Mouse (Mus musculus) spleen, adult 2 months (tissue): Measurements from ENCODE around the gene Kctd11. TPM values are rescaled to one million over a fixed set of nuclear protein-coding genes. Genes with fewer than 3 reads are reported as not detected.

Source experiments
- DNase-seq, 2 experiments: peaks; one replicate each; pipeline versions ENCODE4 v3.0.0 to v3.0.0-alpha.2; 2012 to 2021; ENCODE audit warnings: low spot score in 2 of 2, low read depth in 1 of 2
- H3K27ac ChIP-seq: fragments of 200-500 bp; 2 replicates; pipeline ENCODE4 v1.5.1; 2012; ENCODE audit warnings: low read length, inconsistent platforms; ENCODE audit not compliant: insufficient read depth
- H3K27me3 ChIP-seq: fragments of 200-500 bp; 2 replicates; pipeline ENCODE4 v1.6.1; 2012; ENCODE audit warnings: mild to moderate bottlenecking, moderate library complexity, low read length, inconsistent platforms; ENCODE audit not compliant: control insufficient read depth, insufficient read depth
- H3K36me3 ChIP-seq: fragments of 200-500 bp; 2 replicates; pipeline ENCODE4 v1.6.1; 2012; ENCODE audit warnings: mild to moderate bottlenecking, low read length, inconsistent platforms; ENCODE audit not compliant: control insufficient read depth, insufficient read depth
- H3K4me1 ChIP-seq: fragments of 200-500 bp; 2 replicates; pipeline ENCODE4 v1.6.1; 2011; ENCODE audit warnings: inconsistent platforms; ENCODE audit not compliant: control insufficient read depth, insufficient read depth, insufficient read length
- H3K4me3 ChIP-seq: fragments of 200-500 bp; 2 replicates; pipeline ENCODE4 v1.5.1; 2011; ENCODE audit warnings: mild to moderate bottlenecking, inconsistent platforms; ENCODE audit not compliant: insufficient read depth, insufficient read length; ENCODE audit errors: extremely low read depth
- CTCF ChIP-seq: fragments of 200-500 bp; IDR thresholded peaks from 2 replicates; pipeline ENCODE4 v1.5.1; 2011; ENCODE audit warnings: mild to moderate bottlenecking, inconsistent platforms; ENCODE audit not compliant: insufficient read depth, insufficient read length, insufficient replicate concordance; ENCODE audit errors: extremely low read depth
- POLR2A ChIP-seq: fragments of 200-500 bp; IDR thresholded peaks from 2 replicates; pipeline ENCODE4 v1.6.1; 2011; ENCODE audit warnings: low read depth, low read length, inconsistent platforms
- WGBS: fragments of 180-500 bp; shearing (Covaris S2); methylation state at CpG from one replicate; pipeline ENCODE4 v1.1.7; 2018; 5-methylcytosine and 5-hydroxymethylcytosine counted together
- polyA plus RNA-seq: library from polyadenylated mRNA; depleted of rRNA; stranded (reverse); fragments of >200 nt; gene quantifications from 2 replicates; pipeline ENCODE4 v1.2.3, GENCODE M21; 2012

The Kctd11 gene
- polyA plus RNA-seq, 1 experiment = 3.6 TPM

- peaks cover 11% of the 10 kb centered on the region for H3K4me1 ChIP-seq
- no peak overlapping the region for H3K4me3 ChIP-seq
- peak overlapping the region; percentile 15; the same call in 1 of the 2 replicates for H3K27ac ChIP-seq
- WGBS = 67% methylated on average over 5 of the region's 5 CpGs
- no peak for DNase-seq
- H3K27me3 ChIP-seq = no peaks in the 10 kb centered on the region
- TF ChIP-seq POLR2A = no peak
- TF ChIP-seq CTCF = no peak
- peaks cover 38% of the 10 kb centered on the region for H3K36me3 ChIP-seq
Measured at GRCm38 (mm10) chr11:69915667-69916627, 34.7 kb upstream of the Kctd11 start.

- H3K4me3 ChIP-seq = peak overlapping the region; percentile 78; the same call in 1 of the 2 replicates
- DNase-seq = no peak
- H3K36me3 ChIP-seq = peaks cover 40% of the 10 kb centered on the region
- H3K27me3 ChIP-seq = no peaks in the 10 kb centered on the region
- no peak overlapping the region for H3K27ac ChIP-seq
- peaks cover 11% of the 10 kb centered on the region for H3K4me1 ChIP-seq
- no peak for TF ChIP-seq CTCF
- TF ChIP-seq POLR2A = no peak
- WGBS = 40% methylated on average over 9 of the region's 9 CpGs
Measured at GRCm38 (mm10) chr11:69914917-69915430, 33.8 kb upstream of the Kctd11 start.

DNA sequence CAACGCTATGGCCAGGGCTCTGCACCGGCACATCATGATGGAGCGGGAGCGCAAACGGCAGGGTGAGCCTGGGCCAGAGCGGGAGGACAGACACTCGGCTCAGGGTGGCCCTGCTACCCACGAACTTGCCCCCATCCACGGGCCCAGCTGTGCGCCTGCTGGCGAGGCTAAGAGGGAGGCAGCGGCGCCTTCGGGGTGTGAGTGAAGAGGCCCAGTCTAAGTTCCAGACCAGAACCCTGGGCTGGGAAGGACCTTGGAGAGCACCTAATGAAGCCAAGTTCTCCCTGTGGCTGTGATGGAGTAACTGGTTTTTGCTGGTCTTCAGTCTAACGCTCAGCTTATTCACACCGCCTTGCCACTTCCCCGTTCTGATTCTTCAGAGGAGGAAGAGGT is 33.2 kb upstream of the Kctd11 start:
- peaks cover 45% of the 10 kb centered on the region for H3K36me3 ChIP-seq
- peak overlapping the region; percentile 78 for H3K4me3 ChIP-seq
- DNase-seq = no peak
- TF ChIP-seq CTCF = no peak
- no peak for TF ChIP-seq POLR2A
- peak overlapping the region; percentile 86 for H3K27ac ChIP-seq
- WGBS = under 1% methylated on average over 17 of the region's 17 CpGs
- H3K27me3 ChIP-seq = no peaks in the 10 kb centered on the region
- H3K4me1 ChIP-seq = peaks cover 11% of the 10 kb centered on the region

DNA sequence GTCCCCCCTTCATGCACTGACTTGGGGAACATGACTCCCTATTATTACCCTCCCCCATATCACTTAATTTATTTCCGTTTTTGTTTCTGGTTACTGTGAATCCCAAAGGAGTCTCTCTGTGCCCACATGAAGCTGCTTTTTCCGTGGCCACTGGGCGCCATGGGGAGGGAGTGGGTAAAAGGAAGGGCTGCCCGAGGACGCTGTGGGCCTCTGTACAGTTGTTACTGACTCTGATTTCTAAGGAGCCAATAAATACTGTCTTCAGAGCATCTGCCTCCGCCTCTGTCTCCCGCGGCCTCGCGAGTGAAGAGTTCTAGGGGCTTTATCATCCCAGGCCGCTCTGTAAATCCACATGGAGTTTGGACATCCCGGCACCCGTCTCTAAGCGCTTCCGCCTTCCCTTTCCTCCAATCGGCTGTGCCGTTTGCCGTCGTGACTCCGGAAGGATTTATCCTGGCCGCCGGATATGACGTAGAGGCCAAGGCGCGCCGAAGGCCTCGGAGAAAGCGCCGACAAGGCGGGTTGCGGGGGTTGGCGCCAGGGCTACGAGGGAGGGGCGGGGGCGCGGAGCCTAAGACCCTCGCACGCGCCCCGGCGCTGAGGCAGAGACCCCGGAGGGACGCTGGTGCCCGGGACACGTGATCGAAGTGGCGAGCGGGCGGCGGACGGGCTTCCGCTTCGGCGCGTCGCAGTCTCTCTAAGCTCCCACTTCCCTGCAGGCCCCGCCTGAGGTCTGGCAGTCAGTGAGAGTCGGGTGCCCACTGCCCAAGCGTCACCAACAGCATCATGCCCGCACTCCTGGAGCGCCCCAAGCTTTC is 32.6 kb upstream of the Kctd11 start, which contains the start of gene Gps2:
TSS of gene Gps2 (plus strand) at position 335 of the 818 bp plus-strand sequence.
- TF ChIP-seq POLR2A = peak; percentile 39
- TF ChIP-seq CTCF = no peak
- Histone ChIP-seq H3K4me1 (peaks cover 8% of the 10 kb centered on the region), H3K27me3 (no peaks in the 10 kb centered on the region), H3K27ac (peak within 1 kb of the TSS; percentile 86), H3K36me3 (peaks cover 46% of the 10 kb centered on the region), H3K4me3 (peak within 1 kb of the TSS; percentile 78)
- DNase-seq = peak; percentile 84 to 88
- under 1% methylated on average over 61 of the region's 61 CpGs for WGBS

GRCm38 (mm10) chr11:69912716-69913530 is 31.7 kb upstream of the Kctd11 start:
- H3K36me3 ChIP-seq = peaks cover 47% of the 10 kb centered on the region
- H3K4me1 ChIP-seq = peaks cover 8% of the 10 kb centered on the region
- WGBS = 84% methylated on average over 15 of the region's 15 CpGs
- peak overlapping the region; percentile 69; the same call in 1 of the 2 replicates for H3K27ac ChIP-seq
- no peak for DNase-seq
- H3K4me3 ChIP-seq = peak overlapping the region; percentile 78
- TF ChIP-seq CTCF (no peak), POLR2A (no peak)
- H3K27me3 ChIP-seq = no peaks in the 10 kb centered on the region

DNA sequence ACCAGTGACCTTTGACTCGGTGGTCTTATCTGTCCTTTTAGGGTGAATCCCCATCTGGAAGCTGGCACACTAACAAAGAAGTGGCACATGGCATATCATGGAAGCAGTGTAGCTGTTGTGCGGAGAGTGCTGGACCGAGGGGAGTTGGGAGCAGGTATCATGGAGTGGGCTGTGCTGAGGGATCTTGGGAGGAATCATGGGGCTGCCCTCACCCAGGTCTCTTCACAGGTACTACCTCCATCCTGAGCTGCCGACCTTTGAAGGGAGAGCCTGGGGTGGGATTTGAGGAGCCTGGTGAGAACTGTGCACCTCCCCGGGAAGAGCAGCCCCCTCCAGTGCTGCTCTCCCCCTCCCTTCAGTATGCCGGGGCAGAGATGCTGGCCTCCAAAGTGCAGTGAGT is 30.5 kb upstream of the Kctd11 start:
- TF ChIP-seq POLR2A (no peak), CTCF (no peak)
- H3K27me3 ChIP-seq = no peaks in the 10 kb centered on the region
- no peak overlapping the region for H3K4me3 ChIP-seq
- no peak overlapping the region for H3K27ac ChIP-seq
- DNase-seq = no peak
- WGBS = 89% methylated on average over 6 of the region's 6 CpGs
- peaks cover 50% of the 10 kb centered on the region for H3K36me3 ChIP-seq
- peaks cover 8% of the 10 kb centered on the region for H3K4me1 ChIP-seq
